Mouse (Mus musculus) left cerebral cortex, adult 11 months (tissue): Measurements from ENCODE around the gene Aqp1.
A peak's percentile ranks its signal among the peaks of the same experiment; 100 is the strongest.

Source experiments
- DNase-seq: peaks from one replicate; pipeline ENCODE4 v3.0.0; 2022; ENCODE audit warnings: low spot score

Aqp1 gene

GRCm38 (mm10) chr6:55356976-55357635, 20.9 kb downstream of the Aqp1 start:
- no peak for DNase-seq

GRCm38 (mm10) chr6:55357636-55358031, 21.4 kb downstream of the Aqp1 start:
- DNase-seq, result no peak

- no peak for DNase-seq
These were observed 22.5 kb downstream of the Aqp1 start for GRCm38 (mm10) chr6:55358731-55359143.

DNA sequence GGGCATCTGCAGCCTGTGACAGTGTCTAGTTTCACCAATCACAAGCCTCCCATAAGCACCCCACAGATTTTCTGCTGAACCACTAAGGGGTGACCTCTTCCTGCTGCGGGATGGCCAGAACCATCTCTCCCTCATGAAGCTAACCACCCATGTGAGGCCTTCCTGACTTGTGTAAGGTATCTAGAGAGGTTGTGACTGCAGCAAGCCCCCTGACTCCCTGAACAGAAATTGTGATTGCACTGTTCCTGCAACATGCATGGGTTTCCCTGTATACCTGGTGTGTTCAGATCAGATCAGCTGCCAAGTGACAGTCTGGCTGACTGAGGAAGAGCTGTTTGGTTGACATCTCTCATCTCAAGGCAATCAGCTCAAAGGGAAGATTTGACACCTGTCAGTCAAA, 26.4 kb downstream of the Aqp1 start:
- no peak for DNase-seq

DNA sequence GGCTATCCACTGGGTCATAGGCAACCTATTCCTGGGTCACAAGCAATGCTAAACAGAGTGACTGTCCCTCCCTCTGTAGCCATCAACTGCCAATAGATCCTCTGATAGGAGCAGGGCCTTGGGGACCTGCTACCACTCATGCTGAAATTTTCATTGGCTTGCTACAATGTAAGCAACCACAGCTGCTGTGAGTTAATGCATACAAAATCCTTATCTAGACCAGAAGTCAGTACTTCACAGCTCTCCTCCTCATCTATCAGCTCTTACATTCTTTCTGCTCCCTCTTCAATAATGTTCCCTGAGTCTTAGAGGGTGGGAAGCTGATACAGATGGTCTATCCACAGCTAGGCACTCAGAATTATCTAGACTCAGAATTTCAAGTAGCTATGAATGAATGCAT, 30.9 kb downstream of the Aqp1 start:
- DNase-seq, result no peak

GRCm38 (mm10) chr6:55370831-55371230, 34.6 kb downstream of the Aqp1 start:
- no peak for DNase-seq

DNA sequence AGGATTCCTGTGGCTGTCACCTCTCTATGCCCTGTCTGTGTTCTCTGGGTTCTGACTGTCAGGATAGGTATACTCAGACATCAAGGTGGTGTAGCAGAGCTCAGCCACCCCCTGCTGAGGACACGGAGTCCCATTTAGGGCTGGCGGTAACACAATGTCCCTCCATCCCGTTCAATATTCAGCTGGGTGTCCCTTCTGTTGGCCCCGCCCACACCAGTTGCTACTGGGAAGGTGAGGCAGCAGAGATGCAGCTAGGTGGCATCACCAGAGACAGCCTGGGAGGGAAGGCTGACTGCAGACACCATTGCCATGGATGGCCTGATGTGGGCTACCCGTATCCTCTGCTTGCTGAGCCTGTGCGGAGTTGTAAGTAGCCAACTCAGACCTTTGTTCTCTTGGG, 39.8 kb downstream of the Aqp1 start, which contains the start of gene Ghrhr:
Ghrhr (plus strand) TSS at position 220 of the 400 bp plus-strand sequence.
- DNase-seq, result no peak

- DNase-seq, result no peak
These were observed 40.3 kb downstream of the Aqp1 start for GRCm38 (mm10) chr6:55376511-55376910.

- DNase-seq, result no peak
These were observed 41.2 kb downstream of the Aqp1 start for GRCm38 (mm10) chr6:55377461-55377860.

GRCm38 (mm10) chr6:55379641-55380335, 43.6 kb downstream of the Aqp1 start:
- no peak for DNase-seq

DNA sequence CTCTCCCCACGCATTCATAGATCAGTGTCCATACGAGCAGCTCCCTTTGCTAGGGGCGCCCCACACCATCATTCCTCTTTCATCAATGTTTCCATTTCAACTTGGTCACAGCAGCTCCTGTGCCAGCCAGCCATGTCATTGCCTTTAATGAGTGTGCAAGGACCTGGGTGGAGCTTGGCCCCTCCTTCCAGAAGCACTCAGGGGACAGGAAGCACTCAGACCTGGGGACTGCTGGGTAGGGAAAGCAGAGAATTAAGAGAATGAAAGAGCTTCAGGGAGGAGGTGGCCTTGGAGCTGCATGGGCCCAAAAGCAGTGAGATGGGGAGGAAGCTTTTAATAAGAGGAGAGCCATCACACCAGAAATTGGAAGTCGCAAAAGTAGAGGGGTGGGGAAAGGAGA, 45.7 kb downstream of the Aqp1 start:
- no peak for DNase-seq

- no peak for DNase-seq
These were observed 47.7 kb downstream of the Aqp1 start for GRCm38 (mm10) chr6:55383897-55384296.

DNA sequence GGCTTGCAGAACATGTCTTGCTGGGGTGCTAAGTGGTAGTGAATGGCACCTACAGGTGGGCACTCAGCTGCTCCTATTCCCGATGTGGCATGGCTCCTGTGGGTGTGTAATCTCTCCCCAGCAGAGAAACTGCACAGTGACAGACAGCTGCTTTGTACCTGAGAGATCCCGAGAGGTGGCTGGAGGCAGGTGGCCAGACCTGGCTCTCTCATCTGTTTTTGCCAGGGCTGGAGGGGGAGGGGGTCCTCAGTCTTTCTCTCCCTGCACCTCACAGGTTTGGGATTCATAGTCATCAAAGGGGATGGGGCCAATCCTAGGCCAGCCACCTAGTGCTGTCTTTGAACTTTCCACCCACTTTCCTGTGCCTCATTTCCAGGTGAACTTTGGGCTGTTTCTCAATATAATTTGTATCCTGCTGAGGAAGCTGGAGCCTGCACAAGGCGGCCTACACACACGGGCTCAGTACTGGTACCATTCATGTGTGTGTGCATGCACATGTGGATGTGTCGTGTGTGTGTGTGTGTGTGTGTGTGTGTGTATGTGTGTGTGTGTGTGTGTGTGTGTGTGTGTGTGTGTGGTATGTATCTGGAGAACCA, 48.2 kb downstream of the Aqp1 start:
- DNase-seq, result no peak

- no peak for DNase-seq
These were observed 52.4 kb downstream of the Aqp1 start for GRCm38 (mm10) chr6:55388546-55389169.

- no peak for DNase-seq
These were observed 53.1 kb downstream of the Aqp1 start for GRCm38 (mm10) chr6:55389321-55389720.

- DNase-seq, result no peak
These were observed 55.6 kb downstream of the Aqp1 start for GRCm38 (mm10) chr6:55391814-55392213.

DNA sequence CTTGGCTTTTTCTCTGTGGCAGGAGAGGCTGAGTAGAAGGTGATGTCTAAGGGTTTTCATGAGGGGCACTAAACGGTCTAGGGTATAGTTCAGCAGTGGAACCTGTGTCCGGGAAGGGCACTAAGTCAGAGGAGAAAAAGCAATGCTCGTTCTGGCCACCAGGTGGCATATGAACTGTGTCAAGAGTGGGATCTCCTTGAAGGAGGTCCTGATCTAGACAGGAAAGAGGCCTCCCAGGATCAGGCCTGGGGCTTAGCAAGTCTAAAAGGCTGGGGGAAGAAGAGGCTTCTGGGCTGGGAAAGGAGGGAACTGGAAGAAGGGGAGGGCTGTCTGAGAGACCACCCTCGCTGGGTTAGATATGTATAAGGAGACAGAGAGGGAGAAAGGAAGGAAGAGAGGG, 56.2 kb downstream of the Aqp1 start:
- peak; percentile 61 for DNase-seq

GRCm38 (mm10) chr6:55394854-55395253, 58.6 kb downstream of the Aqp1 start:
- peak; percentile 41 for DNase-seq

DNA sequence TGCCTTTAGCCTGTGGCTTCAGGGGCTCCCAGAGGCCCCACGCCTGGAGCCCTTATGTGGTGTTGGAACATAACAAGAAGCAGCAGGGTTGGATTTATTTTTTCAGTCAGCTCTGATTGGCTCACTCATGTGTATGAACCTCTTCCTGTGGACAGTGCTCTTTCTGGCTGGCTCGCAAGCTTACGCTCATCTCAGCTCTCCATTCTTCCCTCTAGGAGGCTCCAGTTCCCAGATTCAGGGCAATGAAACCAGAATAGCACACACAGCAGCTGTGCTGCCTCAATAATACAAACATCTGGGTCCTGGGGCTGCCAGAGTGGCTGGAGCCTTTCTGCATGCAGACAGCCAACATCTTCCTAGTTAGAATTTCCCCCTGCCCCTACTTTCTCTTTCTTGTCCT, 59.9 kb downstream of the Aqp1 start:
- DNase-seq, result peak; percentile 66

DNA sequence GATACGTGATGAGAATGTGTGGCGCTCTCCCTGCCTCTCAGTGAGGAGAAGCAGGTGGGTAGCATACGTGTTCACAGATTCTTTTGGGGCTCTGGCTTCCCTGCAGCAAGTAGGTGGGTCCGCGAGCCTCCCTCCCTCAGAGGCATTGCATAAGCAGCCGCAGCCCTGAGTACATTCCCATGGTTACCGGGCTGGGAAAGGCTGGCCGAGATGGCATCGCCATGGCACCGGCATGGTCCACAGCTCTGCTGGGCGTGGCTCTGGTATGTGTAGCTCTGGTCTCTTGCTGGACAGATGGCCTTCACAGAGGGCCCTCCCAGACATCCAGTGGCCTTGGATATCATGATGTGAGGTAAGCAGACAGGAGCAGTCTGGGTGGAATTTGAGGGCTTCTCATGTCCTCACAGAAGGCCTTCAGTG, 60.4 kb downstream of the Aqp1 start:
- peak; percentile 80 for DNase-seq
